Mouse (Mus musculus) G1E (cell line): ENCODE data around the gene Stambp. TPM values are rescaled to one million over a fixed set of nuclear protein-coding genes. Genes with fewer than 3 reads are reported as not detected.

Experiments used
- ATAC-seq: 2 replicates; pipeline ENCODE4 v1.8.0; 2016; ENCODE audit warnings: mild to moderate bottlenecking; ENCODE audit not compliant: insufficient number of reproducible peaks, poor library complexity, low FRiP score, severe bottlenecking; ENCODE audit errors: extremely low read depth
- DNase-seq: peaks from one replicate; pipeline ENCODE4 v3.0.0; 2012; ENCODE audit warnings: low spot score
- H3K27me3 ChIP-seq: 2 replicates; pipeline ENCODE4 v1.6.1; 2012; ENCODE audit warnings: mild to moderate bottlenecking, low read length, inconsistent platforms; ENCODE audit not compliant: insufficient read depth
- H3K36me3 ChIP-seq: replicated peaks from 2 replicates; pipeline ENCODE3; 2012; ENCODE audit warnings: mild to moderate bottlenecking, inconsistent platforms
- H3K4me1 ChIP-seq: 2 replicates; pipeline ENCODE4 v1.6.1; 2012; ENCODE audit warnings: low read depth, low read length, inconsistent platforms, mixed read lengths; ENCODE audit not compliant: insufficient read depth
- H3K4me3 ChIP-seq: 2 replicates; pipeline ENCODE4 v1.5.1; 2012; ENCODE audit warnings: low read depth, mild to moderate bottlenecking, inconsistent platforms, low read length, moderate library complexity, mixed read lengths
- H3K9me3 ChIP-seq: replicated peaks from 2 replicates; pipeline ENCODE4 v1.6.1; 2012; ENCODE audit warnings: inconsistent platforms
- CTCF ChIP-seq: IDR thresholded peaks from 2 replicates; pipeline ENCODE4 v1.5.1; 2012; ENCODE audit warnings: low read depth, low read length, inconsistent platforms, mixed read lengths
- GATA1 ChIP-seq: IDR thresholded peaks from 2 replicates; pipeline ENCODE4 v1.6.1; 2012; ENCODE audit warnings: borderline replicate concordance, low read length, inconsistent platforms, mixed read lengths
- GATA2 ChIP-seq: IDR thresholded peaks from 2 replicates; pipeline ENCODE4 v1.6.1; 2012; ENCODE audit warnings: low read depth, low read length, inconsistent platforms, borderline replicate concordance
- POLR2AphosphoS5 ChIP-seq: IDR thresholded peaks from 2 replicates; pipeline ENCODE4 v1.6.1; 2012; ENCODE audit warnings: low read depth, low read length, inconsistent platforms; ENCODE audit not compliant: insufficient replicate concordance
- TAL1 ChIP-seq: conservative IDR thresholded peaks from 2 replicates; pipeline ENCODE4 v1.6.1; 2012; ENCODE audit warnings: low read depth, low read length, inconsistent platforms, mixed read lengths
- polyA plus RNA-seq: library from polyadenylated mRNA; stranded (reverse); fragments of >175 nt; gene quantifications from 2 replicates; pipeline ENCODE4 v1.2.3, GENCODE M21; 2012
- total RNA-seq, 2 experiments: library from RNA; stranded (forward) in 1 of 2; stranded (reverse) in 1 of 2; fragments of 200-1000 nt in 1 of 2; fragments of >200 nt in 1 of 2; fragmentation: Nextera tagmentation in 1 of 2; gene quantifications; 2 replicates each; pipeline ENCODE4 v1.2.3; 2014 to 2017

Gene Stambp
- total and polyA plus RNA-seq, 3 experiments, result 1.9 to 47.3 (median 7.0) TPM

- H3K36me3 ChIP-seq, result peaks cover 12% of the 10 kb centered on the region
- no peaks in the 10 kb centered on the region for H3K9me3 ChIP-seq
- DNase-seq (peak; percentile 74), ATAC-seq (peak; percentile 92)
- TF ChIP-seq GATA1 (no peak), GATA2 (no peak), TAL1 (no peak), CTCF (no peak), POLR2AphosphoS5 (no peak)
- peaks cover 19% of the 10 kb centered on the region for H3K4me1 ChIP-seq
- H3K4me3 ChIP-seq, result peak within 1 kb of the TSS; percentile 75
- peaks cover 17% of the 10 kb centered on the region for H3K27me3 ChIP-seq
These were observed 66.0 kb downstream of the Stambp start, which contains the start of gene Dguok for GRCm38 (mm10) chr6:83506258-83507167. TSS of gene Dguok (minus strand) at chr6:83506969.

DNA sequence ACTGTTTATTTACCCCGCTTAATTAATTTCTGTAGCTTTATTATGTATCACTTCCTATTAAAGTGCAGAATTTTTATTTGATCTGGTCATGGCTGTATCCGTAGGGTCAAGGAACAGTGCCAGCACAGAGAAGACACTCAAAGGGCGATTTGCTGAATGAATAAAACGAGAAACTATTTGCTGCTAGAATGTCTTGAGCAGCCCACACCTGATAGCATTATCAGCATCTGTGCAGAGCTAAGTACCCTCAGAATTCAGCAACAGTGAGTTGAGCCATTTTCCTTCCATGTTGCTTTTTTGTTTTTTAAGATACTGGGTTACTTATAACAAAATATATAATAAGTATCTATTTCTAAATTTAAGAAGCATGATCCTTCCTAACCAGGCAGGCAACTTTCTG is 67.0 kb downstream of the Stambp start:
- TF ChIP-seq GATA1, result no peak
- TF ChIP-seq POLR2AphosphoS5, result no peak
- TF ChIP-seq GATA2, result no peak
- no peak for TF ChIP-seq TAL1
- TF ChIP-seq CTCF, result no peak
- Histone ChIP-seq H3K9me3 (no peaks in the 10 kb centered on the region), H3K4me3 (no peak overlapping the region), H3K27me3 (peaks cover 15% of the 10 kb centered on the region), H3K4me1 (peaks cover 19% of the 10 kb centered on the region), H3K36me3 (peaks cover 12% of the 10 kb centered on the region)
- no peak for ATAC-seq
- DNase-seq, result no peak

DNA sequence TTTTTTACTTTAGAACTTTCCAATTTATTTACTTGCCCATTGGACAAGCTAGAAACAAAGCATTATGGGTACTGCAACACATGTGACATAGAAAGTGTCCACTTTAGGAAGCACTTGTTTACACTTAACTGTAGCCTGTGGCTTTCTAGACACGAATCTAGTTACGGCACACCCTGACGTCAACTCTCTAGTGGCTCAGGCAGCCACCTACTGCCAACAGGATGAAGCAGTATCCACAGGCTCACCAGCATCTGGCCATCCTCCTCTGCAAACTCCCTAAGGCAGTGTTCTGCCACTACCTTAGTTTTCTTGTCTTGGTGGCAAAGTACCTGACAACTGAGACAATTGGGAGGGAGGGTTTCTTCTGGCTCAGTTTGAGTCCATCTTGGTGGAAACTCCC is 69.2 kb downstream of the Stambp start:
- no peak for DNase-seq
- H3K9me3 ChIP-seq, result no peaks in the 10 kb centered on the region; the same call in 1 of the 2 replicates
- no peak overlapping the region for H3K4me3 ChIP-seq
- peaks cover 12% of the 10 kb centered on the region for H3K27me3 ChIP-seq
- no peak for TF ChIP-seq POLR2AphosphoS5
- no peak for TF ChIP-seq GATA1
- no peak for ATAC-seq
- H3K4me1 ChIP-seq, result peaks cover 19% of the 10 kb centered on the region
- peaks cover 24% of the 10 kb centered on the region for H3K36me3 ChIP-seq

GRCm38 (mm10) chr6:83502656-83503055 is 69.9 kb downstream of the Stambp start:
- Histone ChIP-seq H3K36me3 (peaks cover 31% of the 10 kb centered on the region), H3K9me3 (no peaks in the 10 kb centered on the region; the same call in 1 of the 2 replicates), H3K4me1 (peaks cover 17% of the 10 kb centered on the region), H3K4me3 (no peak overlapping the region), H3K27me3 (peaks cover 9% of the 10 kb centered on the region)
- ATAC-seq, result no peak
- DNase-seq, result no peak
- TF ChIP-seq GATA2, result no peak
- TF ChIP-seq GATA1, result no peak
- no peak for TF ChIP-seq TAL1
- no peak for TF ChIP-seq POLR2AphosphoS5
- TF ChIP-seq CTCF, result no peak

DNA sequence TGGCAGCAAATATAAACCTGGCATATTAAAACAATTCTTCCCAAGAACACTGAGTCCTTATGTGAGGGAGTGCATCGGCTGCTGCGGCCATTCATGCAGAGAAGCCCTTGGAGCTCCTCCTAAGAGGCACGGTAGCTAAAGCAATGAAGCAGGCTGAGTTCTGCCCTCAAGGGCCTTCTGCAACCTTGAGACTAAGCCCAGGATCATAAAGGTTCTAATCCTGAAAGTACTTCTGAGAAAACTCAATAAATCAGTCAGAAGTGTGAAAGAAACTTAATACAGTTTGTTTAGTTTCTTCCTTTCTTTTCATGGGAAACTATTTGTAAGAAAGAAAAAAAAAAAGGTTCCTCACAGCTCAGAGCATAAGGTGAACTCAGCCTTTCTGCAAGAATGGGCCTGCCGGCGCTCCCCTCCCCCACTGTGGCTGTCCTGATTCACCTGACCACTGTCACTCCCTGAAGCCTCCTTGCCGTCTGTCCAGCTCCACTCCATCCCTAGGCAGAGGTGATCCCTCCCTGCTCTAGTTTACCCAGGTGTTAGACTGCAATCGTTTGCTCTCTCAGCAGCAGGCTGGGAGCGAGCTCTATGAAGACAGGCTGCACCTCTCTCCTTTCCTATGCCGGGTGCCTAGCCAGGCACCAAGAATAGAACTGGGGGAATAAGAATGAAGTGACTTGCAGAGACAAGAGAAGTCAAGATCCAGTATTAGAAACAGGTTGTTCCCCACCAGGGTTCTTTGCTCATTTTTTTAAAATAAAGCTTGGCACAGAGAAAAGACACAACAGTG is 70.8 kb downstream of the Stambp start:
- TF ChIP-seq TAL1, result no peak
- Histone ChIP-seq H3K9me3 (no peaks in the 10 kb centered on the region; the same call in 1 of the 2 replicates), H3K27me3 (peaks cover 7% of the 10 kb centered on the region), H3K36me3 (peaks cover 37% of the 10 kb centered on the region), H3K4me1 (peaks cover 11% of the 10 kb centered on the region), H3K4me3 (no peak overlapping the region)
- DNase-seq (no peak), ATAC-seq (no peak)

GRCm38 (mm10) chr6:83500462-83500861 is 72.1 kb downstream of the Stambp start:
- Histone ChIP-seq H3K36me3 (peaks cover 46% of the 10 kb centered on the region), H3K4me1 (peaks cover 11% of the 10 kb centered on the region), H3K9me3 (no peaks in the 10 kb centered on the region; the same call in 1 of the 2 replicates), H3K4me3 (no peak overlapping the region), H3K27me3 (peaks cover 4% of the 10 kb centered on the region)
- no peak for DNase-seq
- TF ChIP-seq CTCF (peak; percentile 30; the same call in 1 of the 2 replicates), GATA1 (no peak), GATA2 (no peak), TAL1 (no peak), POLR2AphosphoS5 (no peak)
- no peak for ATAC-seq
